Mouse (Mus musculus) thymus, postnatal 36 days (tissue): ENCODE results near the gene Defb9.
"Not testable (repeated sequence)": the region's sequence is repeated elsewhere in the genome, so short reads cannot be mapped to it uniquely, and the experiment has no call there.

Experiments
- DNase-seq, 2 experiments: peaks; one replicate each; pipeline ENCODE4 v3.0.0; 2022; ENCODE audit warnings: mixed read lengths in 2 of 2

Defb9 gene

GRCm38 (mm10) chr8:21885321-21885720, at the start of gene Defb9:
Gene Defb9, minus strand, starts transcription at chr8:21885421.
- DNase-seq = not testable (repeated sequence)

GRCm38 (mm10) chr8:21932610-21933009, 47.4 kb upstream of the Defb9 start, which contains the start of gene Defb15:
Gene Defb15, minus strand, starts transcription at chr8:21932710.
- no peak for DNase-seq

DNA sequence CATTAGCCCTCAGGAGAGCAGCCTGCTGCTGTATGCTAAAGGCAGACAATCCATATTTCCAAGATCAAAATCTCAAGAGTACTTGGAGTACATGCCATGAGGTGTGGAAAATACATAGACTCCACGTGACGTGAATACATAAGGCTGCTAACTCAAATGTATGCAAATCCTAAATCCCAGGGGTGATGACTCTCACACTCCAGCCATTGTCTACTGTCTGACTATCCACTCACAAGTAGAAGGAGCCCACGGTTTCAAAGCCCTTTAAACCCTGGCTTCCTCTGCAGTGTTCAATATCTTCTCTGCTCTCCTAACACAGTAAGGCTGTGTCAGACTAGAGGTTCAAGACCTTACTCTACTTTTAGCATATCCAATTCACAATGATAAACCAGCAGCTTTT, 45.5 kb upstream of the Defb9 start:
- DNase-seq = not testable (repeated sequence)

- no peak for DNase-seq
Measured at GRCm38 (mm10) chr8:21915625-21916024, 30.4 kb upstream of the Defb9 start.

DNA sequence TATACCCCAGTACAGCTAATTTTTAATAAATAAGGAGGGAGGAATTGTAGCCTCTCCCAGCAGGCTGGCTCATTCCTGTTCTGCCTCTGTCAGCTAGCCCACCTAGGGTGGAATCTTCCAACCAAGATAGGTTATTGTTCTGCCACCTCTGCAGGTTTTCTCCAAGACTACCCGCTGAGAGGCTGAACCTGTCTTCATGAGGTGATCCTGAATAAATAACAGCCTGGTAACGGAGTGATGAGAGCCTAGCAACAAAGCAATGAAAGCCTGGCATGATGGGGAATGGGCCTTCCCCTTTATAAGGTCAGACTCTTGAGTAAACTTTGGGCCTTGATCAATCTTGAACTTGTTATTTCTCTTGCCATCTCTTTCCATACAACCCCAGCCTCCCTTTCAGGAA, 27.3 kb upstream of the Defb9 start:
- DNase-seq = no peak

GRCm38 (mm10) chr8:21911931-21912330, 26.7 kb upstream of the Defb9 start:
- DNase-seq = no peak

DNA sequence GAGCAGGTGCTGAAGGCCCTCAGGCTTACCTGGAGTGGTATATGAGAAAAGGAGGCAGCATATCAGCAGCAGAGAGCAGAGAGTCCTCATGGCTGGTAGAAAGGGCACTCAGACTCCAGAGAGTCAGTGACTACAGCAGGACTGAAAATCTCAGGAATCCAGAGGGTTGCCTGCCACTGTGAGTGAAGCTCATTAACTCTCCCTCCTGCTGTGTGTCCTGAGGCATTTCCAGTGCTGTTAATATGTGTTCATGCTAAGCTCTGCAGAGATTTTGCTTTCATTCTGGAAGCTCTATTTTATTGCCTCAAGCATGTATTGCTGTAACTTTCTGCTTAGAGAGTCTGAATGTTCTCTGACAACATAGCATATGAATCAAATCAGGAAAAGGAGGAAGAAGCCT, 21.1 kb upstream of the Defb9 start, which contains the start of gene Defb11:
Gene Defb11 (minus strand): TSS at position 123 of the 400 bp plus-strand sequence.
- DNase-seq = not testable (repeated sequence)

DNA sequence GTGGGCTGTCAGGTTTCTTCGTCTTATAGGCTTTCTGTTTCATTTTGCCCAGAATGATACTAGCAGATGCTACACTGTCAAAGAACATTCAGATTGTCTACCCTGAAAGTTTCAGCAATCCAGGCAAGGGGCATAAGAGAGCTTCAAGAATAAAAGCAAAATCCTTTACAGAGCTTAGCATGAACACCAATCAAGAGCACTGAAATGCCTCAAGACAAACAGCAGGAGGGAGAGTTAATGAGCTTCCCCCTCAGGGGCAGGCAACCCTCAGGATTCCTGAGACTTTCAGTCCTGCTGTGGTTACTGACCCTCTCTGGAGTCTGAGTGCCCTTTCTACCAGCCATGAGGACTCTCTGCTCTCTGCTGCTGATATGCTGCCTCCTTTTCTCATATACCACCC, 26.6 kb downstream of the Defb9 start, which contains the start of gene Defb10:
Gene Defb10 (plus strand): TSS at position 316 of the 400 bp plus-strand sequence.
- DNase-seq = not testable (repeated sequence)
